Mouse (Mus musculus) forebrain, embryonic 16.5 days (tissue): ENCODE data around the gene Tmem102. TPM values are rescaled to one million over a fixed set of nuclear protein-coding genes. Genes with fewer than 3 reads are reported as not detected.

Experiments used
- ATAC-seq: fragments of 200-750 bp; cut with Nextera tagmentation; 2 replicates; pipeline ENCODE4 v1.8.0; 2017; ENCODE audit warnings: mild to moderate bottlenecking, moderate library complexity
- H3K27ac ChIP-seq: fragments of 300-500 bp; sonication (generic); 2 replicates; pipeline ENCODE4 v1.5.1; 2014; ENCODE audit warnings: low read length, control low read depth
- H3K27me3 ChIP-seq: fragments of 300-500 bp; sonication (generic); replicated peaks from 2 replicates; pipeline ENCODE4 v1.6.1; 2014; ENCODE audit warnings: low read length; ENCODE audit not compliant: control insufficient read depth, insufficient read depth
- H3K36me3 ChIP-seq: fragments of 300-500 bp; sonication (generic); 2 replicates; pipeline ENCODE4 v1.6.1; 2014; ENCODE audit not compliant: control insufficient read depth, insufficient read depth
- H3K4me1 ChIP-seq: fragments of 300-500 bp; sonication (generic); replicated peaks from 2 replicates; pipeline ENCODE4 v1.6.1; 2014; ENCODE audit warnings: low read length; ENCODE audit not compliant: control insufficient read depth, insufficient read depth
- H3K4me2 ChIP-seq: fragments of 300-500 bp; sonication (generic); 2 replicates; pipeline ENCODE4 v1.6.1; 2014; ENCODE audit warnings: mild to moderate bottlenecking, low read length, control low read depth
- H3K4me3 ChIP-seq: fragments of 300-500 bp; sonication (generic); replicated peaks from 2 replicates; pipeline ENCODE4 v1.5.1; 2014; ENCODE audit warnings: mild to moderate bottlenecking, low read length, control low read depth
- H3K9ac ChIP-seq: fragments of 300-500 bp; sonication (generic); replicated peaks from 2 replicates; pipeline ENCODE4 v1.6.1; 2014; ENCODE audit warnings: low read depth, low read length, control low read depth
- H3K9me3 ChIP-seq: fragments of 300-500 bp; sonication (generic); 2 replicates; pipeline ENCODE4 v1.6.1; 2016; ENCODE audit warnings: low read length; ENCODE audit not compliant: control insufficient read depth
- WGBS: fragments of 180-500 bp; shearing (Covaris S2); extraction: QIAGEN DNeasy Blood & Tissue Kit; methylation state at CpG from one replicate; pipeline ENCODE4 v1.1.7; 2014; 5-methylcytosine and 5-hydroxymethylcytosine counted together
- polyA plus RNA-seq: library from polyadenylated mRNA; unstranded; fragments of >200 nt; fragmentation: Nextera tagmentation; extraction: Ambion mirVana; gene quantifications from 2 replicates; pipeline ENCODE4 v1.2.1, GENCODE M21; 2015

Gene Tmem102
- polyA plus RNA-seq, 1 experiment from 2014 or later = 0.77 TPM

GRCm38 (mm10) chr11:69758090-69758456 is 47.4 kb downstream of the Tmem102 start:
- Histone ChIP-seq H3K9me3 (no peaks in the 10 kb centered on the region), H3K4me1 (peaks cover 43% of the 10 kb centered on the region), H3K27ac (peak overlapping the region; percentile 99), H3K36me3 (no peaks in the 10 kb centered on the region), H3K4me3 (peak overlapping the region; percentile 48), H3K9ac (peak overlapping the region; percentile 77), H3K4me2 (peak overlapping the region; percentile 57), H3K27me3 (no peaks in the 10 kb centered on the region)
- WGBS = 0% methylated on average over 26 of the region's 26 CpGs
- peak; percentile 84 for ATAC-seq

GRCm38 (mm10) chr11:69757303-69758089 is 47.9 kb downstream of the Tmem102 start:
- no peaks in the 10 kb centered on the region for H3K36me3 ChIP-seq
- peaks cover 48% of the 10 kb centered on the region for H3K4me1 ChIP-seq
- peak overlapping the region; percentile 99 for H3K27ac ChIP-seq
- H3K4me2 ChIP-seq = peak overlapping the region; percentile 57
- peak overlapping the region; percentile 48 for H3K4me3 ChIP-seq
- no peaks in the 10 kb centered on the region for H3K27me3 ChIP-seq
- H3K9ac ChIP-seq = peak overlapping the region; percentile 77
- 44% methylated on average over 9 of the region's 9 CpGs for WGBS
- ATAC-seq = no peak
- no peaks in the 10 kb centered on the region for H3K9me3 ChIP-seq

GRCm38 (mm10) chr11:69754701-69755100 is 50.7 kb downstream of the Tmem102 start:
- ATAC-seq = no peak
- Histone ChIP-seq H3K4me3 (no peak overlapping the region), H3K9me3 (no peaks in the 10 kb centered on the region), H3K4me1 (peaks cover 39% of the 10 kb centered on the region), H3K27me3 (no peaks in the 10 kb centered on the region), H3K27ac (no peak overlapping the region), H3K4me2 (peak overlapping the region; percentile 32), H3K36me3 (no peaks in the 10 kb centered on the region), H3K9ac (no peak overlapping the region)
- 36% methylated on average over 3 of the region's 3 CpGs for WGBS

GRCm38 (mm10) chr11:69754233-69754632 is 51.2 kb downstream of the Tmem102 start:
- Histone ChIP-seq H3K9ac (no peak overlapping the region), H3K27ac (no peak overlapping the region), H3K27me3 (no peaks in the 10 kb centered on the region), H3K4me1 (peaks cover 36% of the 10 kb centered on the region), H3K4me2 (peak overlapping the region; percentile 32), H3K9me3 (no peaks in the 10 kb centered on the region), H3K4me3 (no peak overlapping the region), H3K36me3 (no peaks in the 10 kb centered on the region)
- no peak for ATAC-seq
- WGBS = 78% methylated on average over 5 of the region's 5 CpGs

Other genes with a start within 250 kb of the Tmem102 start
- 95.7 and 123 TPM in 2 replicates for gene Efnb3, start 245.4 kb downstream of the Tmem102 start, polyA plus RNA-seq
- gene Wrap53, start 225.4 kb downstream of the Tmem102 start, polyA plus RNA-seq = 27.3 and 28.6 TPM in 2 replicates
- 103 and 109 TPM in 2 replicates for gene Trp53, start 225.3 kb downstream of the Tmem102 start, polyA plus RNA-seq
- gene Atp1b2, start 199.7 kb downstream of the Tmem102 start, polyA plus RNA-seq = 30.2 and 33.8 TPM in 2 replicates
- not detected in 2 replicates for gene Shbg, start 187.7 kb downstream of the Tmem102 start, polyA plus RNA-seq
- gene Sat2, start 183.6 kb downstream of the Tmem102 start, polyA plus RNA-seq = 17.3 and 23.8 TPM in 2 replicates
- 37.1 and 47.7 TPM in 2 replicates for gene Fxr2, start 172.6 kb downstream of the Tmem102 start, polyA plus RNA-seq
- not detected in 2 replicates for gene Sox15, start 150.3 kb downstream of the Tmem102 start, polyA plus RNA-seq
- gene Mpdu1, start 143.0 kb downstream of the Tmem102 start, polyA plus RNA-seq = 82.1 and 90.4 TPM in 2 replicates
- gene Cd68, start 139.5 kb downstream of the Tmem102 start, polyA plus RNA-seq = 6.4 and 7.8 TPM in 2 replicates
- gene Eif4a1, start 133.2 kb downstream of the Tmem102 start, polyA plus RNA-seq = 563 and 599 TPM in 2 replicates
- gene Senp3, start 123.5 kb downstream of the Tmem102 start, polyA plus RNA-seq = 97.0 and 115 TPM in 2 replicates
- gene Tnfsf13, start 119.8 kb downstream of the Tmem102 start, polyA plus RNA-seq = 0.34 and 0.46 TPM in 2 replicates
- gene Tnfsf12, start 109.8 kb downstream of the Tmem102 start, polyA plus RNA-seq = 1.1 and 1.2 TPM in 2 replicates
- 0.81 and 1.2 TPM in 2 replicates for gene Tnfsfm13, start 109.5 kb downstream of the Tmem102 start, polyA plus RNA-seq
- 16.4 and 18.1 TPM in 2 replicates for gene Polr2a, start 47.0 kb downstream of the Tmem102 start, polyA plus RNA-seq
- 0.16 and 0.18 TPM in 2 replicates for gene Slc35g3, start 43.7 kb downstream of the Tmem102 start, polyA plus RNA-seq
- 3.3 and 3.6 TPM in 2 replicates for gene Zbtb4, start 39.7 kb downstream of the Tmem102 start, polyA plus RNA-seq
- gene Chrnb1, start 9.7 kb downstream of the Tmem102 start, polyA plus RNA-seq = 1.2 TPM in 2 replicates
- gene Fgf11, start 3.8 kb downstream of the Tmem102 start, polyA plus RNA-seq = 5.2 and 5.9 TPM in 2 replicates
- not detected in 2 replicates for gene Gm39566, start 9.7 kb upstream of the Tmem102 start, polyA plus RNA-seq
- gene Spem2, start 12.8 kb upstream of the Tmem102 start, polyA plus RNA-seq = not detected in 2 replicates
- gene Spem1, start 16.6 kb upstream of the Tmem102 start, polyA plus RNA-seq = 0.72 and 0.75 TPM in 2 replicates
- gene Nlgn2, start 32.2 kb upstream of the Tmem102 start, polyA plus RNA-seq = 18.7 and 22.8 TPM in 2 replicates
- gene Tmem256, start 32.9 kb upstream of the Tmem102 start, polyA plus RNA-seq = 254 and 272 TPM in 2 replicates
- gene Plscr3, start 40.8 kb upstream of the Tmem102 start, polyA plus RNA-seq = 55.0 and 57.7 TPM in 2 replicates
- gene Tnk1, start 53.1 kb upstream of the Tmem102 start, polyA plus RNA-seq = 0.29 and 0.39 TPM in 2 replicates
- not detected in 2 replicates for gene Tmem95, start 72.4 kb upstream of the Tmem102 start, polyA plus RNA-seq
- gene Kctd11, start 75.8 kb upstream of the Tmem102 start, polyA plus RNA-seq = 1.3 and 1.9 TPM in 2 replicates
- gene Acap1, start 89.9 kb upstream of the Tmem102 start, polyA plus RNA-seq = 0.48 and 0.49 TPM in 2 replicates
- gene 2810408A11Rik, start 95.4 kb upstream of the Tmem102 start, polyA plus RNA-seq = 16.4 and 18.5 TPM in 2 replicates
- gene Neurl4, start 95.4 kb upstream of the Tmem102 start, polyA plus RNA-seq = 19.0 and 21.5 TPM in 2 replicates
- gene Gps2, start 108.3 kb upstream of the Tmem102 start, polyA plus RNA-seq = 81.2 and 91.8 TPM in 2 replicates
- gene Eif5a, start 116.3 kb upstream of the Tmem102 start, polyA plus RNA-seq = 1,142 and 1,181 TPM in 2 replicates
- 3.3 and 3.4 TPM in 2 replicates for gene Ybx2, start 130.2 kb upstream of the Tmem102 start, polyA plus RNA-seq
- 6.6 and 6.7 TPM in 2 replicates for gene Slc2a4, start 142.6 kb upstream of the Tmem102 start, polyA plus RNA-seq
- gene Cldn7, start 159.2 kb upstream of the Tmem102 start, polyA plus RNA-seq = 0.84 TPM in 1 of 2 replicates, not detected in the other
- 19.0 and 24.6 TPM in 2 replicates for gene Ctdnep1, start 175.5 kb upstream of the Tmem102 start, polyA plus RNA-seq
- gene Elp5, start 176.9 kb upstream of the Tmem102 start, polyA plus RNA-seq = 166 and 167 TPM in 2 replicates
- 563 and 565 TPM in 2 replicates for gene Gabarap, start 185.5 kb upstream of the Tmem102 start, polyA plus RNA-seq
- 63.7 and 66.8 TPM in 2 replicates for gene Phf23, start 190.2 kb upstream of the Tmem102 start, polyA plus RNA-seq
- gene Dvl2, start 195.0 kb upstream of the Tmem102 start, polyA plus RNA-seq = 34.6 and 34.7 TPM in 2 replicates
- 60.2 and 60.6 TPM in 2 replicates for gene Acadvl, start 209.8 kb upstream of the Tmem102 start, polyA plus RNA-seq
- gene Dlg4, start 211.3 kb upstream of the Tmem102 start, polyA plus RNA-seq = 25.6 and 32.7 TPM in 2 replicates
- 1.5 and 2.0 TPM in 2 replicates for gene Asgr1, start 248.5 kb upstream of the Tmem102 start, polyA plus RNA-seq